Mouse (Mus musculus): Measurements from ENCODE around the gene Krt222. TPM values are rescaled to one million over a fixed set of nuclear protein-coding genes. Genes with fewer than 3 reads are reported as not detected.

Krt222 gene
- polyA plus RNA-seq, 2 experiments, result 0.01 to 0.13 TPM

GRCm38 (mm10) chr11:99211964-99212363 lies 31.9 kb downstream of the Krt222 start:
- 63% methylated on average over 2 of the region's 2 CpGs for WGBS (ENCODE audit: insufficient replicate concordance)
- H3K9me3 ChIP-seq (ENCODE audit: control insufficient read depth, low read length), result no peaks in the 10 kb centered on the region
- H3K36me3 ChIP-seq (replicated peaks; ENCODE audit: control insufficient read depth, insufficient read depth, low read depth), result peaks cover 60% of the 10 kb centered on the region
- TF ChIP-seq EP300 (IDR thresholded peaks at IDR 0.05; ENCODE audit: low read depth), result no peak
- TF ChIP-seq CTCF (IDR thresholded peaks at IDR 0.05; ENCODE audit: low read depth), result no peak
- H3K4me1 ChIP-seq (replicated peaks; ENCODE audit: control insufficient read depth in 2 of 2, insufficient read depth in 2 of 2, low read length in 1 of 2), result peaks cover 4 to 6% of the 10 kb centered on the region in 2 experiments; a peak in 2 of 4 replicates
- ATAC-seq (ENCODE audit: insufficient read depth), result no peak
- DNase-seq (ENCODE audit: low read depth in 3 of 3, low spot score in 3 of 3), result no peak
- H3K4me3 ChIP-seq (ENCODE audit: insufficient read depth in 1 of 2, low read depth in 2 of 2, low read length in 2 of 2), result no peak overlapping the region
- H3K9ac ChIP-seq (replicated peaks), result no peak overlapping the region
- H3K27ac ChIP-seq, result no peak overlapping the region
- H3K27me3 ChIP-seq (ENCODE audit: control insufficient read depth, insufficient read depth, low read length), result no peaks in the 10 kb centered on the region
- H3K4me2 ChIP-seq (ENCODE audit: low read depth), result no peak overlapping the region

- TF ChIP-seq EP300 (IDR thresholded peaks at IDR 0.05; ENCODE audit: low read depth) (no peak), CTCF (IDR thresholded peaks at IDR 0.05; ENCODE audit: low read depth) (no peak)
- H3K27me3 ChIP-seq (ENCODE audit: control insufficient read depth, insufficient read depth, low read length), result no peaks in the 10 kb centered on the region
- no peak for DNase-seq (ENCODE audit: low read depth in 3 of 3, low spot score in 3 of 3)
- WGBS (ENCODE audit: insufficient replicate concordance), result 64% methylated on average over 8 of the region's 8 CpGs
- H3K36me3 ChIP-seq (replicated peaks; ENCODE audit: control insufficient read depth, insufficient read depth, low read depth), result peaks cover 27% of the 10 kb centered on the region
- H3K4me1 ChIP-seq (replicated peaks; ENCODE audit: control insufficient read depth in 2 of 2, insufficient read depth in 2 of 2, low read length in 1 of 2), result peaks cover 9 to 10% of the 10 kb centered on the region in 2 experiments; a peak in 3 of 4 replicates
- no peak for ATAC-seq (ENCODE audit: insufficient read depth)
- H3K9ac ChIP-seq (replicated peaks), result no peak overlapping the region
- H3K9me3 ChIP-seq (ENCODE audit: control insufficient read depth, low read length), result no peaks in the 10 kb centered on the region
- no peak overlapping the region for H3K4me2 ChIP-seq (ENCODE audit: low read depth)
- H3K27ac ChIP-seq, result no peak overlapping the region
- no peak overlapping the region for H3K4me3 ChIP-seq (ENCODE audit: insufficient read depth in 1 of 2, low read depth in 2 of 2, low read length in 2 of 2)
Observed at GRCm38 (mm10) chr11:99208105-99208669, 35.7 kb downstream of the Krt222 start.

GRCm38 (mm10) chr11:99207449-99207848 lies 36.4 kb downstream of the Krt222 start:
- DNase-seq (ENCODE audit: low read depth in 3 of 3, low spot score in 3 of 3) (no peak), ATAC-seq (ENCODE audit: insufficient read depth) (no peak)
- Histone ChIP-seq H3K36me3 (replicated peaks; ENCODE audit: control insufficient read depth, insufficient read depth, low read depth) (peaks cover 20% of the 10 kb centered on the region), H3K4me2 (ENCODE audit: low read depth) (no peak overlapping the region), H3K27ac (no peak overlapping the region; the same call in 1 of the 2 replicates), H3K27me3 (ENCODE audit: control insufficient read depth, insufficient read depth, low read length) (no peaks in the 10 kb centered on the region), H3K4me3 (ENCODE audit: insufficient read depth in 1 of 2, low read depth in 2 of 2, low read length in 2 of 2) (no peak overlapping the region), H3K9me3 (ENCODE audit: control insufficient read depth, low read length) (no peaks in the 10 kb centered on the region), H3K4me1 (replicated peaks; ENCODE audit: control insufficient read depth in 2 of 2, insufficient read depth in 2 of 2, low read length in 1 of 2) (peaks cover 9 to 10% of the 10 kb centered on the region in 2 experiments; a peak in 3 of 4 replicates), H3K9ac (replicated peaks) (no peak overlapping the region)
- no peak for TF ChIP-seq EP300 (IDR thresholded peaks at IDR 0.05; ENCODE audit: low read depth)
- no peak for TF ChIP-seq CTCF (IDR thresholded peaks at IDR 0.05; ENCODE audit: low read depth)
- WGBS (ENCODE audit: insufficient replicate concordance), result 29% methylated on average over 2 of the region's 2 CpGs

- DNase-seq (ENCODE audit: low read depth in 3 of 3, low spot score in 3 of 3), result peak; percentile 49 to 62 (median 56)
Observed at GRCm38 (mm10) chr11:99206954-99207353, 36.9 kb downstream of the Krt222 start.

GRCm38 (mm10) chr11:99189154-99189582 lies 54.7 kb downstream of the Krt222 start:
- no peaks in the 10 kb centered on the region for H3K27me3 ChIP-seq (ENCODE audit: control insufficient read depth, insufficient read depth, low read length)
- no peak overlapping the region for H3K9ac ChIP-seq (replicated peaks)
- TF ChIP-seq CTCF (IDR thresholded peaks at IDR 0.05; ENCODE audit: low read depth) (peak; percentile 93), EP300 (IDR thresholded peaks at IDR 0.05; ENCODE audit: low read depth) (no peak)
- no peaks in the 10 kb centered on the region for H3K36me3 ChIP-seq (replicated peaks; ENCODE audit: control insufficient read depth, insufficient read depth, low read depth)
- H3K9me3 ChIP-seq (ENCODE audit: control insufficient read depth, low read length), result no peaks in the 10 kb centered on the region
- WGBS (ENCODE audit: insufficient replicate concordance), result 13% methylated on average over 14 of the region's 14 CpGs
- ATAC-seq (ENCODE audit: insufficient read depth) (no peak), DNase-seq (ENCODE audit: low read depth in 3 of 3, low spot score in 3 of 3) (peak in 2 of 3 experiments; percentile 17 to 27)
- H3K4me1 ChIP-seq (replicated peaks; ENCODE audit: control insufficient read depth in 2 of 2, insufficient read depth in 2 of 2, low read length in 1 of 2), result peaks cover 0 to 6% of the 10 kb centered on the region in 2 experiments; a peak in 1 of 4 replicates
- no peak overlapping the region for H3K4me2 ChIP-seq (ENCODE audit: low read depth)
- no peak overlapping the region for H3K4me3 ChIP-seq (ENCODE audit: insufficient read depth in 1 of 2, low read depth in 2 of 2, low read length in 2 of 2)
- H3K27ac ChIP-seq, result no peak overlapping the region

More at GRCm38 (mm10) chr11:99206954-99207353, 36.9 kb downstream of the Krt222 start:
- H3K4me1 ChIP-seq (replicated peaks; ENCODE audit: control insufficient read depth in 2 of 2, insufficient read depth in 2 of 2, low read length in 1 of 2), result peaks cover 9 to 10% of the 10 kb centered on the region in 2 experiments; a peak in 3 of 4 replicates
- TF ChIP-seq CTCF (IDR thresholded peaks at IDR 0.05; ENCODE audit: low read depth), result peak; percentile 74
- peak; percentile 78 for TF ChIP-seq EP300 (IDR thresholded peaks at IDR 0.05; ENCODE audit: low read depth)
- peak; percentile 86 for ATAC-seq (ENCODE audit: insufficient read depth)
- no peaks in the 10 kb centered on the region for H3K9me3 ChIP-seq (ENCODE audit: control insufficient read depth, low read length)
- no peaks in the 10 kb centered on the region for H3K27me3 ChIP-seq (ENCODE audit: control insufficient read depth, insufficient read depth, low read length)
- peaks cover 15% of the 10 kb centered on the region for H3K36me3 ChIP-seq (replicated peaks; ENCODE audit: control insufficient read depth, insufficient read depth, low read depth)
- no peak overlapping the region for H3K27ac ChIP-seq
- no peak overlapping the region for H3K4me2 ChIP-seq (ENCODE audit: low read depth)
- WGBS (ENCODE audit: insufficient replicate concordance), result 6% methylated on average over 2 of the region's 2 CpGs
- no peak overlapping the region for H3K9ac ChIP-seq (replicated peaks)
- no peak overlapping the region for H3K4me3 ChIP-seq (ENCODE audit: insufficient read depth in 1 of 2, low read depth in 2 of 2, low read length in 2 of 2)
